Mouse (Mus musculus) embryonic facial prominence, embryonic 10.5 days (tissue): ENCODE data around the gene Rest. TPM values are rescaled to one million over a fixed set of nuclear protein-coding genes. Genes with fewer than 3 reads are reported as not detected.

Experiments used
- microRNA-seq: library from miRNA; unstranded; fragments of <30 nt; microRNA quantifications from one replicate; pipeline ENCODE4, GENCODE M21; 2017
- polyA plus RNA-seq: library from polyadenylated mRNA; unstranded; fragments of >200 nt; fragmentation: Nextera tagmentation; extraction: Ambion mirVana; gene quantifications from 2 replicates; pipeline ENCODE4 v1.2.1, GENCODE M21; 2016

Rest gene
- polyA plus RNA-seq, 1 experiment from 2014 or later, result 37.7 TPM

Small RNA genes within 50 kb of the gene (microRNA-seq; reads per million reads assigned to microRNA genes)
- not detected for gene Mir5098

Other genes starting within 250 kb of the Rest start
- not detected in 2 replicates for gene Thegl, start 249.5 kb upstream of the Rest start, polyA plus RNA-seq
- 0.40 TPM in 1 of 2 replicates, not detected in the other for gene Hopx, start 150.4 kb upstream of the Rest start, polyA plus RNA-seq
- gene Spink2, start 54.0 kb upstream of the Rest start, polyA plus RNA-seq, result 1.5 and 1.8 TPM in 2 replicates
- 36.5 and 37.5 TPM in 2 replicates for gene Noa1, start 44.6 kb downstream of the Rest start, polyA plus RNA-seq
- 94.3 and 96.0 TPM in 2 replicates for gene Polr2b, start 44.7 kb downstream of the Rest start, polyA plus RNA-seq
- 4.4 and 4.9 TPM in 2 replicates for gene Igfbp7, start 142.6 kb downstream of the Rest start, polyA plus RNA-seq